Comparison of ENCODE assay signal across 19 mouse cellular contexts in the genomic region with DNA sequence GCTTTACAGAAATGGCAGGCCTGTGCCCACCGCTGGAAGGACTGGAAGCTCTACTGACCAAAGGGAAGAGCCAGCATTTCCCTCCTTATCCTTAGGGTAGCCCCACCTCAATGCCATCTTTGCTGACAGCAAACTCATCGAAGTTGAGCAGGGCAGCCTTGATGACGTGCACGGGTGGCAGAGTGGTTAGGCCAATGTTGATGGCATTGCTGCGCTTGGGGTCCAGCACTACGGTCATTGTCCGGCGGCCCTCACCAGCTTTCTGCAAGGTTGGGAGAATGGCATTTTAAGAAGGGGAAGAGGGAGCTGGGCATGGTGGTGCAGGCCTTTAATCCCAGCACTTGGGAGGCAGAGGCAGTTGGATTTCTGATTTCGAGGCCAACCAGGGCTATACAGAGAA.
"Had no signal": no experiment of that assay in that cellular context is flagged by ENCODE, and none has a peak within 500 bp of the region (broad histone marks: within the 10 kb centered on the region; RNA-seq: fewer than 3 reads in every experiment).

No protein-coding gene starts in this region.

- H3K4me3 ChIP-seq: layer of hippocampus, adult 2 months; limb, embryonic 12.5 days; limb, embryonic 15.5 days; midbrain, embryonic 12.5 days; midbrain, embryonic 15.5 days; stomach, embryonic 15.5 days had no signal

- H3K27ac ChIP-seq: kidney, postnatal 0 days; layer of hippocampus, adult 2 months; limb, embryonic 12.5 days; limb, embryonic 15.5 days; liver, embryonic 14.5 days; midbrain, embryonic 12.5 days; midbrain, embryonic 15.5 days; stomach, embryonic 15.5 days had no signal

- H3K9me3 ChIP-seq: limb, embryonic 12.5 days; limb, embryonic 15.5 days; midbrain, embryonic 12.5 days; midbrain, embryonic 15.5 days; stomach, embryonic 15.5 days had no signal

- ATAC-seq: liver, postnatal 0 days; lung, postnatal 0 days; midbrain, embryonic 15.5 days had no signal

- H3K9ac ChIP-seq: limb, embryonic 12.5 days; limb, embryonic 15.5 days; liver, embryonic 14.5 days; liver, postnatal 0 days; midbrain, embryonic 12.5 days; midbrain, embryonic 15.5 days; stomach, embryonic 15.5 days had no signal

- DNase-seq: kidney, adult 2 months; layer of hippocampus, adult 9-11 months; liver, postnatal 0 days; right cerebral cortex, adult 18-20 months; right cerebral cortex, postnatal 14 days; right cerebral cortex, postnatal 4 days; spleen, adult 18-20 months; thymus, adult 18-20 months; thymus, postnatal 36 days had no signal

- H3K4me2 ChIP-seq: limb, embryonic 12.5 days; limb, embryonic 15.5 days; liver, embryonic 11.5 days; midbrain, embryonic 12.5 days; midbrain, embryonic 15.5 days; stomach, embryonic 15.5 days had no signal

- H3K27me3 ChIP-seq: limb, embryonic 15.5 days; midbrain, embryonic 12.5 days; midbrain, embryonic 15.5 days; stomach, embryonic 15.5 days had no signal
